Mouse (Mus musculus) skeletal muscle tissue, adult 2 months (tissue): ENCODE measurements around the gene Rtp3.

Experiments
- DNase-seq: peaks from one replicate; pipeline ENCODE4 v3.0.0-alpha.2; 2012; ENCODE audit warnings: low read depth, low spot score

The Rtp3 gene

GRCm38 (mm10) chr9:110945926-110946325 is 44.5 kb downstream of the Rtp3 start, which contains the start of gene Tdgf1:
TSS of gene Tdgf1 (minus strand) at chr9:110946158.
- DNase-seq, result no peak

DNA sequence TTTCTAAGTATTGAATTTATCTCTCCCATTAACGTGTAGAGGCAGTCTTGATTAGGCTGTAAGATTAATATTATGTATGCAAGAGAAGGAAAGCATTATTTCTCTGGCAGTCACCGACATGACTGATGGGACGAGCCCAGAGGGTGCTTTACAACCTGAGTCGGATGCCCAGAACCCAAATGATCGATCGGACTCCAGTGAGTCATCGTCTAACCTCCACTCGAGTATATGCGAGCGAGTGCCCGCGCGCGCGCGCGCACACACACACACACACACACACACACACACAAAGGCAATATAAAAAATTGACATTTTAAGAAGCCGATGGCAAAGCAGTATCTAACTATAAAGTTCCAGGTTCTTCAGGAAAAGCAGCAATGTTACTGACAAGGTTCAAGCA is 45.0 kb downstream of the Rtp3 start:
- no peak for DNase-seq

DNA sequence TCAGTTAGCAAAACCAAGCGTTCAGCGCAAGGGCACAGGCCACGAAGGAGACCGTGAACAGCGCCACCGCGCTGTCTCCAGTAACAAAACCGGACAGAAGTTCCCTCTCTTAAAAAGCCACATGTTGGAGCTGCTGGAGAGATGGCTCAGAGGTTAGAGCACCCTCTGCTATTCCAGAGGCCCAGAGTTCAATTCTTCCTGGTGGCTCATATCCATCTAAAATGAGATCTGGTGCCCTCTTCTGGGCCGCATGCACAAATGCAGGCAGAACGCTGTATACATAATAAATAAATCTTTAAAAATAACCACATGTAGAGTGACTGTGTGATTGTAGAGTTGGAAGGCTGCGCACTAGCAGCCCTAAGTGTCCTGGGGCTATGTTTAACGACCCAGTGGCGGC is 46.1 kb downstream of the Rtp3 start:
- no peak for DNase-seq

DNA sequence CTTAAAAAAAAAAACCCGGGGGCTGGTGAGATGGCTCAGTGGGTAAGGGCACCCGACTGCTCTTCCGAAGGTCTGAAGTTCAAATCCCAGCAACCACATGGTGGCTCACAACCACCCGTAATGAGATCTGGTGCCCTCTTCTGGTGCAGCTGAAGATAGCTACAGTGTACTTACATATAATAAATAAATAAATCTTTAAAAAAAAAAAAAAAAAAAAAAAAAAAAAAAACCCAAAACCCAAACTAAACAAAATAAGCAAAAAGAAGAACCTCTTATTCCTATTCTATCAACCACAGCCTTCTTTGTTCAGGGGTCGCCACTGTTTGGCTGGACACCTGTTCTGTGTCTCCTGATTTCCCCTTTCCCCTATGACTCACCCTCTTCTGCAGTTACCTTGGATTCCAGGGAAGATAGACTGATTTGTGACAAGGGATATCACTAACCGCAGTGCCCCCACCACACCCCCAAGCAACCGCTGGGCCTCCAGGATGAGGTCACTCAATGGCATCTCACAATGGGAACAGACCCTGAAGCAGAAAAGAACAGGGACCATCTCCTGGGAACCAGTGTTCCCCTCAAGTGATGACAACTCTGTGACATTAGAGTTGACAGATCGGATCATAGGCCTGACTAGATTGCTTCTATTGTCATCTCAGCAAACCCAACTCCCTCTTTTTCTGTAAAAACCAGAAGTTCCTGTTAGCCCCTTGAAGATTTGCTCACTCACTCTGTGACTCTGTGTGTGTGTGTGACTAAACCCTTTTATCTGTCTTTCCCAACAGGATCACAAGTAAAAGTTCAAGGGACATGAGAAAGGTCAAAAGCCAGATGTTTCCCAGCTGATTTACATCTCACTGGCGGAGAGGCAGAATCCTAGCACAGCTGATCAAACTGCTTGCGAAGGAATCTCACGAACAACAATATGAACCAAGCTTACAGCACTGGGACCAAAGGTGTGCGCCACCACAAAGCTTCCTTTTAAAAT is 52.6 kb downstream of the Rtp3 start:
- DNase-seq, result no peak

GRCm38 (mm10) chr9:110935941-110936340 is 54.4 kb downstream of the Rtp3 start:
- peak; percentile 57 for DNase-seq
